Mouse (Mus musculus): Measurements from ENCODE around the gene Slc43a2.

The Slc43a2 gene

GRCm38 (mm10) chr11:75571126-75571990 lies 39.9 kb downstream of the Slc43a2 start:
- no peak for DNase-seq (ENCODE audit: low read depth, low spot score)

GRCm38 (mm10) chr11:75572301-75572791 lies 40.9 kb downstream of the Slc43a2 start:
- DNase-seq (ENCODE audit: low read depth, low spot score) = no peak

- DNase-seq (ENCODE audit: low read depth, low spot score) = peak; percentile 90
Measured at GRCm38 (mm10) chr11:75572854-75573650, 41.6 kb downstream of the Slc43a2 start.

- no peak for DNase-seq (ENCODE audit: low read depth, low spot score)
Measured at GRCm38 (mm10) chr11:75574378-75575123, 43.1 kb downstream of the Slc43a2 start.

- no peak for DNase-seq (ENCODE audit: low read depth, low spot score)
Measured at GRCm38 (mm10) chr11:75575560-75576123, 44.1 kb downstream of the Slc43a2 start.

GRCm38 (mm10) chr11:75578609-75579008 lies 47.1 kb downstream of the Slc43a2 start:
- no peak for DNase-seq (ENCODE audit: low read depth, low spot score)

- no peak for DNase-seq (ENCODE audit: low read depth, low spot score)
Measured at GRCm38 (mm10) chr11:75581495-75582149, 50.1 kb downstream of the Slc43a2 start.

GRCm38 (mm10) chr11:75583521-75583920 lies 52.0 kb downstream of the Slc43a2 start:
- DNase-seq (ENCODE audit: low read depth, low spot score) = no peak

- no peak for DNase-seq (ENCODE audit: low read depth, low spot score)
Measured at GRCm38 (mm10) chr11:75585061-75585460, 53.6 kb downstream of the Slc43a2 start.

GRCm38 (mm10) chr11:75585978-75586377 lies 54.5 kb downstream of the Slc43a2 start:
- no peak for DNase-seq (ENCODE audit: low read depth, low spot score)

- DNase-seq (ENCODE audit: low read depth, low spot score) = no peak
Measured at GRCm38 (mm10) chr11:75586963-75587362, 55.5 kb downstream of the Slc43a2 start.

DNA sequence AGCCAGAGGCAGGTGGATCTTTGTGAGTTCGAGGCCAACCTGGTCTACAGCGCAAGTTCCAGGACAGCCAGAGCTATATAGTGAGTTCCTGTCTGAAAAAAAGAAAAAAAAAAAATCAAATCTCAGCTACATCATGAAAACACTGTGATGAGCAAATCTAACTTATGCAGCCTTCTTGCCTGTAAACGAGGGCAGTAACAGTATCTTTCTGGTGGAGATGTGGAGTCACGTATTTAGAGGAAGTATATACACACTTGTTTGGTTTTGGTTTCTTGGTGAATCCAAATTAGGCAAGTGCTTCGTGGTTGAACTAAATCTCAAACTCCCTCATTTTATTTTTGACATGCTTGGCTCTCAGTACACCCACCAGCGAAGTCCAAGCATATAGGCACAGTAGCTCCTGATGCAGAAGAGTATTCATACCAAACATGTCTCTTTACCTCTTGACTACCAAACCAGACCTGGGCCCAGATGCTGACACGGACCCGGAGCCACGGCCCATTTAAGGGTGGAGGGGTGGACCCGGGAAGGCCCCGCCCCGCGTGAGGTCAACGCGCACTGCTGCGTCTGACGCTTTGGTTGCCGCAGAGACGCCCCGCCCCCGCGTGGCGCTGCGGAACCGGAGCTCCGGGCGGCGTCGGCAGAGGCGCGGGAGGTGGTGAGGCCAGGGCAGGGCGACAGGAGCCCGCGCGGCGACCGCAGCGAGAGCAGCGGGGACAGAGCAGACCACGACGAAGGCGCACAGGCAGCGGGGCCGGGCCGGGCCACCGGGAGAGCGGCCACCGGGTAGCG lies 56.2 kb downstream of the Slc43a2 start, which contains the start of gene Pitpna:
TSS of gene Pitpna (plus strand) at position 605 of the 792 bp plus-strand sequence.
- peak; percentile 98 for DNase-seq (ENCODE audit: low read depth, low spot score)

GRCm38 (mm10) chr11:75588285-75588941 lies 56.9 kb downstream of the Slc43a2 start:
- DNase-seq (ENCODE audit: low read depth, low spot score) = peak; percentile 36

DNA sequence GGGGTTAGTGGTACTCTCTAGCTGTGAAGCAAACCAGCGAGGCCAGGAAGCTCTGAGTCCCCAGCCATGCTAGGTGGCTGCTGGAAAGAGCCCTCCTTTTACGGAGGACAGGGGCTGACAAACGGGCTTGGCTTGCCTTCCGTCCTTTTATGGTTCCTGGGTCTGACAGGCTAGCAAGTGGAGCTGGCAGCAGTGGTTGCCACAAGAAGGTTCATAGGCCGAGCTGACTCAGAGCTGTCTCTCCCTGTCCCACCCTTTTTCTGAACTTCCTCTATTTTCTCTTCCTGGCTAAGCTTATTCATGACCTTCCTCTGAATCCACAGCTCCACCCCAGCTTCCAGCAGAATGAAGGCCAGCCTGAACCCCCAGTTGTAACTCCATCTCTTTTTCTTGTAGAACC lies 61.1 kb downstream of the Slc43a2 start:
- DNase-seq (ENCODE audit: low read depth, low spot score) = no peak

- no peak for DNase-seq (ENCODE audit: low read depth, low spot score)
Measured at GRCm38 (mm10) chr11:75594431-75594830, 62.9 kb downstream of the Slc43a2 start.

- no peak for DNase-seq (ENCODE audit: low read depth, low spot score)
Measured at GRCm38 (mm10) chr11:75595404-75595803, 63.9 kb downstream of the Slc43a2 start.

- DNase-seq (ENCODE audit: low read depth, low spot score) = no peak
Measured at GRCm38 (mm10) chr11:75595816-75596215, 64.3 kb downstream of the Slc43a2 start.

GRCm38 (mm10) chr11:75596726-75597255 lies 65.3 kb downstream of the Slc43a2 start:
- no peak for DNase-seq (ENCODE audit: low read depth, low spot score)

- DNase-seq (ENCODE audit: low read depth, low spot score) = no peak
Measured at GRCm38 (mm10) chr11:75598004-75598403, 66.5 kb downstream of the Slc43a2 start.

Data from CD4-positive helper T cell, adult 2 months (primary cell).